Mouse (Mus musculus) common myeloid progenitor, adult 5-6 weeks (primary cell): ENCODE measurements around the gene Ccl19. TPM values are rescaled to one million over a fixed set of nuclear protein-coding genes. Genes with fewer than 3 reads are reported as not detected.
"Not testable (repeated sequence)": the region's sequence is repeated elsewhere in the genome, so short reads cannot be mapped to it uniquely, and the experiment has no call there.

Experiments used
- ATAC-seq: replicated peaks from 2 replicates; pipeline ENCODE4 v1.8.0; 2016; ENCODE audit warnings: low read depth, mild to moderate bottlenecking, moderate TSS enrichment, inconsistent platforms; ENCODE audit not compliant: poor library complexity, severe bottlenecking
- total RNA-seq: library from RNA; stranded (forward); fragments of 200-1000, 187-1606 nt; gene quantifications from 2 replicates; pipeline ENCODE4 v1.2.3, GENCODE M21; 2017

The Ccl19 gene
- not detected in 2 replicates for total RNA-seq

- ATAC-seq: not testable (repeated sequence)
Measured at GRCm38 (mm10) chr4:42756477-42756876, at the start of gene Ccl19. Ccl19 (minus strand) TSS chr4:42756577.

GRCm38 (mm10) chr4:42773893-42774292, 17.5 kb upstream of the Ccl19 start, which contains the start of gene Ccl21a:
Ccl21a (minus strand) TSS chr4:42773993.
- ATAC-seq: not testable (repeated sequence)

- not testable (repeated sequence) for ATAC-seq
Measured at GRCm38 (mm10) chr4:42735245-42735644, 21.1 kb downstream of the Ccl19 start, which contains the start of gene 4930578G10Rik. 4930578G10Rik (plus strand) TSS chr4:42735545.

Other genes starting within 250 kb of the Ccl19 start
- gene Fam205a2, start 228.4 kb downstream of the Ccl19 start, total RNA-seq: 0.18 TPM in 1 of 2 replicates, not detected in the other
- not detected in 2 replicates for gene Gm10591, start 144.4 kb downstream of the Ccl19 start, total RNA-seq
- gene Gm2564, start 126.9 kb downstream of the Ccl19 start, total RNA-seq: not detected in 2 replicates
- gene Ccl27b, start 101.3 kb downstream of the Ccl19 start, total RNA-seq: not detected in 2 replicates
- gene Il11ra2, start 94.7 kb downstream of the Ccl19 start, total RNA-seq: not detected in 2 replicates
- not detected in 2 replicates for gene 4930578G10Rik, start 21.0 kb downstream of the Ccl19 start, total RNA-seq
- not detected in 2 replicates for gene Ccl21a, start 17.4 kb upstream of the Ccl19 start, total RNA-seq
- not detected in 2 replicates for gene Fam205a1, start 97.3 kb upstream of the Ccl19 start, total RNA-seq
- not detected in 2 replicates for gene Gm12394, start 100.2 kb upstream of the Ccl19 start, total RNA-seq
- gene Fam205c, start 117.7 kb upstream of the Ccl19 start, total RNA-seq: not detected in 2 replicates
- 0.05 and 0.27 TPM in 2 replicates for gene Phf24, start 160.1 kb upstream of the Ccl19 start, total RNA-seq
- gene Dnajb5, start 193.2 kb upstream of the Ccl19 start, total RNA-seq: 1.2 and 1.4 TPM in 2 replicates
- gene 1700022I11Rik, start 213.0 kb upstream of the Ccl19 start, total RNA-seq: 0.41 TPM in 1 of 2 replicates, not detected in the other
- gene Vcp, start 243.9 kb upstream of the Ccl19 start, total RNA-seq: 261 and 292 TPM in 2 replicates